Mouse (Mus musculus): ENCODE measurements around the gene Arfgef3.

DNA sequence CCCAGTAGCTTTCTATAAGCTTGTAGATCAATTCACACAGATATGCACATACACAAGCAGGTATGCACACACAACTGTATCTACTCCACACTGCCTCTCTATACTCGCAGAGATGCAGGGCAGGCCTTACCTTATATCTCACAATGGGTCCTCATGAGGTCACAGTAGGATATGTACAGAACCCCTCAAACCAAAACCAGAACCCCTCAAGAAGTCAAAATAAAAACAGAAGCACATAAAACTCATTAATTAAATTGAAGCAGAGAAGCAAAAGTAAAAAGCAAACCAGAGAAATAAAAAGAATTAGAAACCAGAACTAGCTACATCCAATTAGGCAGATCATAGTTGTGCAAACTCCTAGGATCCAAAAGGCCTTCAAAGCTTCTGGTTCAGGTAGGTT is 42.9 kb upstream of the Arfgef3 start, which contains the start of gene Gm4922:
- no peak for TF ChIP-seq CTCF (IDR thresholded peaks at IDR 0.05; ENCODE audit: borderline replicate concordance, extremely low read depth, insufficient read depth, insufficient read length)
- no peak for TF ChIP-seq POLR2A (IDR thresholded peaks at IDR 0.05; ENCODE audit: borderline replicate concordance, extremely low read depth, insufficient read depth, insufficient read length, poor library complexity, severe bottlenecking)

Data from brain, embryonic 14.5 days (tissue).